In the genomic region with DNA sequence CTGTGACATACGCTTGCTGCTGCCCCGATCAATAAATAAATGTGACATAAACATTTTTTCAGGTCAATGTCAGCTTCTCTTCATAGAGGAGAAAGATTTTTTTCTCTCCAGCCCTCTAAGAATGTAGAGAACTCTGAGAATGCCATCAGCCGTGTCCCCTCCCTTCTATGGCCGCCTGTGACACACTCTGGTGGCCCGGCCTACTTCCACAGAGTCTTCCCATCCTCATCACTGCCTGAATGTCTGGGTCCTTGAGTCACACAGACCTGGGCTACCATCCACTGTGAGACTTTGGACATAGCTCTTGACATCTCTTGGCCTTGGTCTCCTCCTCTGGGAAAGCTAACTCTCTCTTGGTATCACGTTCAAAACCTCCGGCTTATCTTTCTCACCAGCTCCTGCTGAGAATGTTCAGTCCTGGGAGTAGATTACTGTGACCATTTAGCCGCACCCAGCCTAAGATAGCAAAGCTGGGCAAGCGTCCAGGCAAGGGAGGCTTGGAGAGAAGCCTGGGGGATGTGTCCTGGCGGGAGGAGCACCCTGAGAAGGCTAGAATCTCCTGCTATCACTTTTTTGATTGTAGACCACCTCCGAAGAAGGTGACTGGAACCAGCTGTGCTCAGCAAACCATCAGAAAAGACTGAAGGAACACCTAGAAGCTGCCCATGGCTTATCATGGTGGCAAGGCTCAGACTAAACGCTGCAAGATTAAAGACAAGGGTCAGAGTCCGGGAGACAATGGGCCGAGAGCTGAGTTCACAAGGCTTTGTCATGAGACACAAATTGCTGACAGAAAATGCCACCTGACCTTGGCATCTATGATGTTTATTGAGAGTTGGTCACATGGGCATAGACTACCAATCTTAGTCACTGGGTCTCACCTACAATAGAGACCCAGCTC, we compare ENCODE assay signal across 12 mouse cellular contexts. TPM values are rescaled to one million over a fixed set of nuclear protein-coding genes. Genes with fewer than 3 reads are reported as not detected.
DNase-seq lines count a peak whose midpoint lies in the region; ATAC-seq and TF ChIP-seq lines count a peak whose summit lies in the region.
"Had no signal": no experiment of that assay in that cellular context is flagged by ENCODE, and none has a peak within 500 bp of the region (broad histone marks: within the 10 kb centered on the region; RNA-seq: fewer than 3 reads in every experiment).

No protein-coding gene starts in this region.

- H3K4me3 ChIP-seq in lung, adult 2 months (replicated peaks; ENCODE audit: extremely low read depth, low read depth, low read length) = no peak overlapping the region
- no peak overlapping the region for H3K4me3 ChIP-seq in heart, embryonic 12.5 days
- no peak overlapping the region for H3K4me3 ChIP-seq in liver, embryonic 15.5 days (replicated peaks)
- no peak overlapping the region for H3K4me3 ChIP-seq in stomach, postnatal 0 days (ENCODE audit: low read depth, low read length)
- no peak overlapping the region for H3K4me3 ChIP-seq in hindbrain, embryonic 16.5 days (ENCODE audit: low read length)
- H3K4me3 ChIP-seq: midbrain, embryonic 13.5 days had no signal

- no peak for TF ChIP-seq EP300 in stomach, postnatal 0 days (optimal IDR thresholded peaks at IDR 0.05)

- ATAC-seq in heart, embryonic 12.5 days (ENCODE audit: insufficient number of reproducible peaks, low FRiP score) = peak; percentile 72
- ATAC-seq in liver, embryonic 15.5 days (ENCODE audit: insufficient read depth) = peak; percentile 48
- peak; percentile 61 for ATAC-seq in stomach, postnatal 0 days (ENCODE audit: low FRiP score, low TSS enrichment)
- no peak for ATAC-seq in erythroblast, adult 5-6 weeks (replicated peaks; ENCODE audit: low FRiP score, poor library complexity, severe bottlenecking)
- ATAC-seq in hindbrain, embryonic 16.5 days = no peak
- ATAC-seq: CD4-positive, CD25-positive, alpha-beta regulatory T cell, adult 4 months; midbrain, embryonic 13.5 days had no signal

- no peaks in the 10 kb centered on the region for H3K9me3 ChIP-seq in heart, embryonic 12.5 days (replicated peaks)
- no peaks in the 10 kb centered on the region for H3K9me3 ChIP-seq in liver, embryonic 15.5 days (replicated peaks)
- no peaks in the 10 kb centered on the region for H3K9me3 ChIP-seq in stomach, postnatal 0 days (ENCODE audit: control insufficient read depth, low read length)
- H3K9me3 ChIP-seq in hindbrain, embryonic 16.5 days (ENCODE audit: control insufficient read depth, low read length) = no peaks in the 10 kb centered on the region
- H3K9me3 ChIP-seq: midbrain, embryonic 13.5 days had no signal

- H3K4me2 ChIP-seq in heart, embryonic 12.5 days = peak overlapping the region; percentile 5; the same call in 1 of the 2 replicates
- H3K4me2 ChIP-seq in liver, embryonic 15.5 days = peak overlapping the region; percentile 14; the same call in 1 of the 2 replicates
- no peak overlapping the region for H3K4me2 ChIP-seq in stomach, postnatal 0 days (replicated peaks; ENCODE audit: low read depth)
- no peak overlapping the region for H3K4me2 ChIP-seq in hindbrain, embryonic 16.5 days (ENCODE audit: low read length)
- H3K4me2 ChIP-seq: midbrain, embryonic 13.5 days had no signal

- no peaks in the 10 kb centered on the region for H3K36me3 ChIP-seq in heart, embryonic 12.5 days
- H3K36me3 ChIP-seq in liver, embryonic 15.5 days (replicated peaks) = no peaks in the 10 kb centered on the region
- H3K36me3 ChIP-seq in stomach, postnatal 0 days (ENCODE audit: control insufficient read depth, insufficient read depth, low read length) = no peaks in the 10 kb centered on the region
- H3K36me3 ChIP-seq in hindbrain, embryonic 16.5 days (ENCODE audit: control insufficient read depth, insufficient read depth, low read length) = no peaks in the 10 kb centered on the region
- H3K36me3 ChIP-seq: midbrain, embryonic 13.5 days had no signal

- H3K27ac ChIP-seq in heart, embryonic 12.5 days (ENCODE audit: poor library complexity, severe bottlenecking) = peak overlapping the region; percentile 80
- no peak overlapping the region for H3K27ac ChIP-seq in liver, embryonic 15.5 days (replicated peaks)
- 0 out of 2 replicates have a peak overlapping the region, but pooled peaks have one; percentile 5 for H3K27ac ChIP-seq in stomach, postnatal 0 days (replicated peaks)
- no peak overlapping the region for H3K27ac ChIP-seq in hindbrain, embryonic 16.5 days (ENCODE audit: low read depth, low read length)
- H3K27ac ChIP-seq: midbrain, embryonic 13.5 days had no signal

- TF ChIP-seq CTCF in lung, adult 2 months (IDR thresholded peaks at IDR 0.05; ENCODE audit: insufficient read depth, low read length) = no peak
- no peak for TF ChIP-seq CTCF in stomach, postnatal 0 days (IDR thresholded peaks at IDR 0.05; ENCODE audit: low read depth)

- no peaks in the 10 kb centered on the region for H3K27me3 ChIP-seq in heart, embryonic 12.5 days (replicated peaks)
- H3K27me3 ChIP-seq in liver, embryonic 15.5 days = no peaks in the 10 kb centered on the region
- H3K27me3 ChIP-seq in stomach, postnatal 0 days (ENCODE audit: control insufficient read depth, insufficient read depth, low read length) = no peaks in the 10 kb centered on the region
- no peaks in the 10 kb centered on the region for H3K27me3 ChIP-seq in hindbrain, embryonic 16.5 days (replicated peaks; ENCODE audit: control insufficient read depth, insufficient read depth, low read length)

- DNase-seq in lung, adult 18-20 months = peak; percentile 64 to 68
- no peak for DNase-seq in lung, adult 2 months
- DNase-seq in stomach, postnatal 0 days (ENCODE audit: low spot score) = peak; percentile 75
- no peak for DNase-seq in B cell, adult 2 months
- DNase-seq: right cerebral cortex, postnatal 14 days had no signal

- TF ChIP-seq POLR2A in lung, adult 2 months (IDR thresholded peaks at IDR 0.05; ENCODE audit: borderline replicate concordance, extremely low read depth, low read depth, low read length) = no peak

- H3K4me1 ChIP-seq in lung, adult 2 months (ENCODE audit: control insufficient read depth, insufficient read depth, low read length) = peaks cover 11% of the 10 kb centered on the region
- peaks cover 37% of the 10 kb centered on the region for H3K4me1 ChIP-seq in heart, embryonic 12.5 days (replicated peaks)
- H3K4me1 ChIP-seq in liver, embryonic 15.5 days (replicated peaks) = peaks cover 53% of the 10 kb centered on the region
- no peaks in the 10 kb centered on the region for H3K4me1 ChIP-seq in stomach, postnatal 0 days (replicated peaks; ENCODE audit: control insufficient read depth, insufficient read depth)
- H3K4me1 ChIP-seq in hindbrain, embryonic 16.5 days (ENCODE audit: control insufficient read depth, insufficient read depth, low read depth, low read length) = peaks cover 6% of the 10 kb centered on the region

- no peak overlapping the region for H3K9ac ChIP-seq in heart, embryonic 12.5 days
- no peak overlapping the region for H3K9ac ChIP-seq in liver, embryonic 15.5 days
- no peak overlapping the region for H3K9ac ChIP-seq in stomach, postnatal 0 days (ENCODE audit: low read length)
- H3K9ac ChIP-seq in hindbrain, embryonic 16.5 days (ENCODE audit: low read depth, low read length) = no peak overlapping the region
- H3K9ac ChIP-seq: midbrain, embryonic 13.5 days had no signal

- 48% methylated on average over 14 of the region's 14 CpGs for WGBS in lung, adult 2 months
- 26% methylated on average over 14 of the region's 14 CpGs for WGBS in heart, embryonic 12.5 days
- WGBS in liver, embryonic 15.5 days (ENCODE audit: insufficient replicate concordance) = 36% methylated on average over 14 of the region's 14 CpGs
- 46% methylated on average over 14 of the region's 14 CpGs for WGBS in stomach, postnatal 0 days
- 90% methylated on average over 14 of the region's 14 CpGs for WGBS in hindbrain, embryonic 16.5 days

RNA-seq across cellular contexts. Expression of gene Ccdc63, which starts 3.9 kb away (rescaled TPM):
- polyA plus RNA-seq in lung, adult 2 months (2012; rRNA removed) = 0.14 and 0.27 TPM in 2 replicates
- polyA plus RNA-seq in heart, embryonic 12.5 days (2016; fragmentation: Nextera tagmentation; extraction: Ambion mirVana) = 0.33 and 0.42 TPM in 2 replicates
- 0.10 and 0.12 TPM in 2 replicates for polyA plus RNA-seq in liver, embryonic 15.5 days (2015; fragmentation: Nextera tagmentation; extraction: Ambion mirVana)
- 0.07 TPM in 2 replicates for polyA plus RNA-seq in stomach, postnatal 0 days (2015; fragmentation: Nextera tagmentation; extraction: Ambion mirVana)
- not detected in 2 replicates for total RNA-seq in erythroblast, adult 5-6 weeks (2015; ENCODE audit: low replicate concordance)
- 4.0 TPM in 1 of 2 replicates, not detected in the other for total RNA-seq in erythroblast, adult 5-6 weeks (2017; ENCODE audit: low replicate concordance)
- 0.19 and 0.20 TPM in 2 replicates for polyA plus RNA-seq in hindbrain, embryonic 16.5 days (2015; fragmentation: Nextera tagmentation; extraction: Ambion mirVana)
- polyA plus RNA-seq: midbrain, embryonic 13.5 days had no signal

RNA-seq across cellular contexts. Expression of gene Ppp1cc, which starts 21.3 kb away (rescaled TPM):
- 67.6 and 81.1 TPM in 2 replicates for polyA plus RNA-seq in lung, adult 2 months (2012; rRNA removed)
- 222 and 230 TPM in 2 replicates for polyA plus RNA-seq in heart, embryonic 12.5 days (2016; fragmentation: Nextera tagmentation; extraction: Ambion mirVana)
- polyA plus RNA-seq in liver, embryonic 15.5 days (2015; fragmentation: Nextera tagmentation; extraction: Ambion mirVana) = 142 and 147 TPM in 2 replicates
- 104 and 112 TPM in 2 replicates for polyA plus RNA-seq in stomach, postnatal 0 days (2015; fragmentation: Nextera tagmentation; extraction: Ambion mirVana)
- 141 and 170 TPM in 2 replicates for total RNA-seq in erythroblast, adult 5-6 weeks (2015; ENCODE audit: low replicate concordance)
- total RNA-seq in erythroblast, adult 5-6 weeks (2017; ENCODE audit: low replicate concordance) = 94.2 and 102 TPM in 2 replicates
- 182 and 185 TPM in 2 replicates for polyA plus RNA-seq in hindbrain, embryonic 16.5 days (2015; fragmentation: Nextera tagmentation; extraction: Ambion mirVana)

RNA-seq across cellular contexts. Expression of gene Myl2, which starts 36.0 kb away (rescaled TPM):
- 0.37 TPM in 1 of 2 replicates, not detected in the other for polyA plus RNA-seq in lung, adult 2 months (2012; rRNA removed)
- polyA plus RNA-seq in heart, embryonic 12.5 days (2016; fragmentation: Nextera tagmentation; extraction: Ambion mirVana) = 7,161 and 7,647 TPM in 2 replicates
- 3.9 and 4.2 TPM in 2 replicates for polyA plus RNA-seq in liver, embryonic 15.5 days (2015; fragmentation: Nextera tagmentation; extraction: Ambion mirVana)
- 0.21 and 0.30 TPM in 2 replicates for polyA plus RNA-seq in stomach, postnatal 0 days (2015; fragmentation: Nextera tagmentation; extraction: Ambion mirVana)
- not detected in 2 replicates for total RNA-seq in erythroblast, adult 5-6 weeks (2015; ENCODE audit: low replicate concordance)
- total RNA-seq in erythroblast, adult 5-6 weeks (2017; ENCODE audit: low replicate concordance) = 1.1 TPM in 1 of 2 replicates, not detected in the other
- 1.9 and 2.7 TPM in 2 replicates for polyA plus RNA-seq in hindbrain, embryonic 16.5 days (2015; fragmentation: Nextera tagmentation; extraction: Ambion mirVana)
- total RNA-seq: layer of hippocampus, postnatal 10 days had no signal
- polyA plus RNA-seq: CD4-positive, CD25-positive, alpha-beta regulatory T cell, adult 4 months had no signal

Comparison
In these comparisons a context has a peak if more than half of its experiments do, and no peak if none do; other contexts are left out.
1. DNase-seq: peak in lung, adult 18-20 months (2 of 2) and stomach, postnatal 0 days (single experiment); none in lung, adult 2 months (single experiment) and B cell, adult 2 months (0 of 2).
2. ATAC-seq: peak in heart, embryonic 12.5 days (single experiment), liver, embryonic 15.5 days (single experiment) and stomach, postnatal 0 days (single experiment); none in erythroblast, adult 5-6 weeks (single experiment) and hindbrain, embryonic 16.5 days (single experiment).
3. H3K27ac ChIP-seq: peak in heart, embryonic 12.5 days (single experiment) and stomach, postnatal 0 days (single experiment); none in liver, embryonic 15.5 days (single experiment) and hindbrain, embryonic 16.5 days (single experiment).
4. H3K4me2 ChIP-seq: peak in heart, embryonic 12.5 days (single experiment) and liver, embryonic 15.5 days (single experiment); none in stomach, postnatal 0 days (single experiment) and hindbrain, embryonic 16.5 days (single experiment).
5. RNA of gene Myl2, which starts 36.0 kb away (polyA plus RNA-seq): 7,161 to 7,647 TPM in heart, embryonic 12.5 days; 3.9 to 4.2 TPM in liver, embryonic 15.5 days, 1.9 to 2.7 TPM in hindbrain, embryonic 16.5 days, 0.37 TPM in lung, adult 2 months and 0.21 to 0.30 TPM in stomach, postnatal 0 days; every median in the first group is over 1,000 times any median in the second.